Mouse (Mus musculus) MEL (cell line): Measurements from ENCODE around the gene Hmg20b. TPM values are rescaled to one million over a fixed set of nuclear protein-coding genes. Genes with fewer than 3 reads are reported as not detected.

Experiments
- DNase-seq: peaks from one replicate; pipeline ENCODE4 v3.0.0; 2011; ENCODE audit warnings: low read depth, low spot score
- H3K27ac ChIP-seq: 2 replicates; pipeline ENCODE4 v1.5.1; 2012; ENCODE audit warnings: low read depth, mild to moderate bottlenecking, control low read depth, low read length, moderate library complexity; ENCODE audit not compliant: control insufficient read depth
- H3K27me3 ChIP-seq, 2 experiments: fragments of 150-350 bp in 1 of 2; sonication (generic) in 1 of 2; 2 replicates each; pipeline ENCODE4 v1.6.1; 2012; ENCODE audit warnings: low read length in 2 of 2, mild to moderate bottlenecking in 2 of 2, improper control_type of control experiment in 1 of 2, moderate library complexity in 1 of 2; ENCODE audit not compliant: insufficient read depth in 2 of 2, control insufficient read depth in 1 of 2
- H3K36me3 ChIP-seq, 2 experiments: 2 replicates each; pipeline ENCODE4 v1.6.1; 2012 to 2014; ENCODE audit warnings: low read length in 2 of 2, improper control_type of control experiment in 1 of 2, inconsistent platforms in 1 of 2, mild to moderate bottlenecking in 1 of 2; ENCODE audit not compliant: insufficient read depth in 2 of 2, control insufficient read depth in 1 of 2
- H3K4me1 ChIP-seq, 2 experiments: fragments of 150-350 bp in 1 of 2; sonication (generic) in 1 of 2; 2 replicates each; pipeline ENCODE4 v1.6.1; 2012; ENCODE audit warnings: low read length in 2 of 2, improper control_type of control experiment in 1 of 2, mild to moderate bottlenecking in 1 of 2; ENCODE audit not compliant: insufficient read depth in 2 of 2, control insufficient read depth in 1 of 2
- H3K4me3 ChIP-seq, 2 experiments: fragments of 150-350 bp in 1 of 2; sonication (generic) in 1 of 2; 2 replicates each; pipeline ENCODE4 v1.5.1; 2012; ENCODE audit warnings: low read depth in 2 of 2, low read length in 2 of 2, mild to moderate bottlenecking in 2 of 2, moderate library complexity in 2 of 2, control low read depth in 1 of 2, improper control_type of control experiment in 1 of 2; ENCODE audit not compliant: control insufficient read depth in 1 of 2, insufficient read depth in 1 of 2
- H3K79me2 ChIP-seq: 2 replicates; pipeline ENCODE4 v1.6.1; 2012; ENCODE audit warnings: mild to moderate bottlenecking, low read length, moderate library complexity; ENCODE audit not compliant: control insufficient read depth, poor library complexity, insufficient read depth
- H3K9ac ChIP-seq: 2 replicates; pipeline ENCODE4 v1.6.1; 2012; ENCODE audit warnings: low read depth, mild to moderate bottlenecking, control low read depth, low read length, moderate library complexity; ENCODE audit not compliant: control insufficient read depth, poor library complexity, severe bottlenecking
- H3K9me3 ChIP-seq: fragments of 150-350 bp; sonication (generic); replicated peaks from 2 replicates; pipeline ENCODE4 v1.6.1; 2012; ENCODE audit warnings: mild to moderate bottlenecking, low read length, improper control_type of control experiment, moderate library complexity; ENCODE audit not compliant: insufficient read depth
- CHD2 ChIP-seq: IDR thresholded peaks from 2 replicates; pipeline ENCODE4 v1.6.1; 2011; ENCODE audit warnings: low read length, improper control_type of control experiment
- ELF1 ChIP-seq: IDR thresholded peaks from 2 replicates; pipeline ENCODE4 v1.6.1; 2014; ENCODE audit warnings: low read depth, mild to moderate bottlenecking, inconsistent platforms, low read length, improper control_type of control experiment, moderate library complexity
- ETS1 ChIP-seq: IDR thresholded peaks from 2 replicates; pipeline ENCODE4 v1.6.1; 2012; ENCODE audit warnings: low read depth, mild to moderate bottlenecking, inconsistent platforms, low read length, improper control_type of control experiment, moderate library complexity
- GABPA ChIP-seq: IDR thresholded peaks from 2 replicates; pipeline ENCODE4 v1.6.1; 2012; ENCODE audit warnings: low read depth, mild to moderate bottlenecking, inconsistent platforms, low read length, improper control_type of control experiment, moderate library complexity
- HCFC1 ChIP-seq: IDR thresholded peaks from 2 replicates; pipeline ENCODE4 v1.6.1; 2012; ENCODE audit warnings: low read depth, mild to moderate bottlenecking, inconsistent platforms, low read length, improper control_type of control experiment, moderate library complexity
- JUND ChIP-seq: IDR thresholded peaks from 2 replicates; pipeline ENCODE4 v1.6.1; 2011; ENCODE audit warnings: low read depth, mild to moderate bottlenecking, improper control_type of control experiment, low read length
- KAT2A ChIP-seq: conservative IDR thresholded peaks from 2 replicates; pipeline ENCODE4 v1.6.1; 2012; ENCODE audit warnings: low read depth, low read length, improper control_type of control experiment, inconsistent platforms
- MAFK ChIP-seq: IDR thresholded peaks from 2 replicates; pipeline ENCODE4 v1.6.1; 2011; ENCODE audit warnings: low read depth, mild to moderate bottlenecking, low read length, improper control_type of control experiment, borderline replicate concordance
- MAX ChIP-seq: IDR thresholded peaks from 2 replicates; pipeline ENCODE4 v1.6.1; 2011; ENCODE audit warnings: low read length, improper control_type of control experiment
- MEF2A ChIP-seq: IDR thresholded peaks from 2 replicates; pipeline ENCODE4 v1.6.1; 2014; ENCODE audit warnings: low read depth, mild to moderate bottlenecking, inconsistent platforms, low read length, improper control_type of control experiment; ENCODE audit not compliant: poor library complexity, insufficient replicate concordance, severe bottlenecking; ENCODE audit errors: extremely low read depth
- MXI1 ChIP-seq: IDR thresholded peaks from 2 replicates; pipeline ENCODE4 v1.6.1; 2011; ENCODE audit warnings: mild to moderate bottlenecking, low read depth, low read length, improper control_type of control experiment
- MYB ChIP-seq: IDR thresholded peaks from 2 replicates; pipeline ENCODE4 v1.6.1; 2011; ENCODE audit warnings: mild to moderate bottlenecking, low read depth, low read length, improper control_type of control experiment
- MYC ChIP-seq: IDR thresholded peaks from 2 replicates; pipeline ENCODE4 v1.6.1; 2011; ENCODE audit warnings: low read depth, mild to moderate bottlenecking, low read length, improper control_type of control experiment, moderate library complexity
- NELFE ChIP-seq: IDR thresholded peaks from 2 replicates; pipeline ENCODE4 v1.6.1; 2011; ENCODE audit warnings: low read depth, low read length, improper control_type of control experiment
- NRF1 ChIP-seq: IDR thresholded peaks from 2 replicates; pipeline ENCODE4 v1.6.1; 2014; ENCODE audit warnings: low read depth, mild to moderate bottlenecking, inconsistent platforms, low read length, improper control_type of control experiment, moderate library complexity; ENCODE audit not compliant: poor library complexity, insufficient read depth, severe bottlenecking
- POLR2AphosphoS2 ChIP-seq: IDR thresholded peaks from 2 replicates; pipeline ENCODE4 v1.6.1; 2011; ENCODE audit warnings: low read length, improper control_type of control experiment
- POLR2AphosphoS5 ChIP-seq: IDR thresholded peaks from 2 replicates; pipeline ENCODE4 v1.6.1; 2012; ENCODE audit warnings: low read depth, borderline replicate concordance, mild to moderate bottlenecking, inconsistent platforms, low read length, moderate library complexity, mixed read lengths
- RCOR1 ChIP-seq: IDR thresholded peaks from 2 replicates; pipeline ENCODE4 v1.6.1; 2012; ENCODE audit warnings: low read depth, mild to moderate bottlenecking, inconsistent platforms, low read length, improper control_type of control experiment
- SIN3A ChIP-seq: IDR thresholded peaks from 2 replicates; pipeline ENCODE4 v1.6.1; 2012; ENCODE audit warnings: low read length, improper control_type of control experiment, inconsistent platforms
- TAL1 ChIP-seq: IDR thresholded peaks from 2 replicates; pipeline ENCODE4 v1.6.1; 2012; ENCODE audit warnings: mild to moderate bottlenecking, inconsistent platforms, low read length, moderate library complexity, mixed read lengths
- TBP ChIP-seq: IDR thresholded peaks from 2 replicates; pipeline ENCODE4 v1.8.0; 2011; ENCODE audit warnings: low read depth, low read length, improper control_type of control experiment
- TCF12 ChIP-seq: IDR thresholded peaks from 2 replicates; pipeline ENCODE4 v1.6.1; 2014; ENCODE audit warnings: low read depth, mild to moderate bottlenecking, inconsistent platforms, low read length, improper control_type of control experiment, moderate library complexity
- USF1 ChIP-seq: IDR thresholded peaks from 2 replicates; pipeline ENCODE4 v1.6.1; 2014; ENCODE audit warnings: low read depth, mild to moderate bottlenecking, inconsistent platforms, low read length, improper control_type of control experiment, moderate library complexity
- USF2 ChIP-seq, 2 experiments: IDR thresholded peaks; 2 replicates each; pipeline ENCODE4 v1.6.1; 2011 to 2012; ENCODE audit warnings: improper control_type of control experiment in 2 of 2, low read length in 2 of 2, borderline replicate concordance in 1 of 2, inconsistent platforms in 1 of 2, low read depth in 1 of 2, mild to moderate bottlenecking in 1 of 2; ENCODE audit not compliant: insufficient read depth in 1 of 2
- ZC3H11A ChIP-seq: IDR thresholded peaks from 2 replicates; pipeline ENCODE4 v1.6.1; 2012; ENCODE audit warnings: low read depth, mild to moderate bottlenecking, inconsistent platforms, low read length, improper control_type of control experiment
- ZKSCAN1 ChIP-seq: IDR thresholded peaks from 2 replicates; pipeline ENCODE4 v1.6.1; 2012; ENCODE audit warnings: low read depth, mild to moderate bottlenecking, inconsistent platforms, low read length, improper control_type of control experiment, moderate library complexity
- polyA plus RNA-seq, 2 experiments: library from polyadenylated mRNA; stranded (reverse) in 1 of 2; unstranded in 1 of 2; fragments of >175 nt in 1 of 2; fragments of >200 nt in 1 of 2; gene quantifications; 2 replicates each; pipeline versions ENCODE4 v1.2.1 to v1.2.4; 2012; ENCODE audit warnings: low replicate concordance in 2 of 2, low read depth in 1 of 2; ENCODE audit not compliant: insufficient read length in 2 of 2, insufficient read depth in 1 of 2, missing spikeins in 1 of 2
- total RNA-seq: library from RNA; depleted of rRNA; stranded (reverse); fragments of 300-350 nt; gene quantifications from 2 replicates; pipeline ENCODE4 v1.2.3, GENCODE M21; 2012

The Hmg20b gene
- total and polyA plus RNA-seq, 3 experiments, result 27.0 to 92.7 TPM; not detected in 1

DNA sequence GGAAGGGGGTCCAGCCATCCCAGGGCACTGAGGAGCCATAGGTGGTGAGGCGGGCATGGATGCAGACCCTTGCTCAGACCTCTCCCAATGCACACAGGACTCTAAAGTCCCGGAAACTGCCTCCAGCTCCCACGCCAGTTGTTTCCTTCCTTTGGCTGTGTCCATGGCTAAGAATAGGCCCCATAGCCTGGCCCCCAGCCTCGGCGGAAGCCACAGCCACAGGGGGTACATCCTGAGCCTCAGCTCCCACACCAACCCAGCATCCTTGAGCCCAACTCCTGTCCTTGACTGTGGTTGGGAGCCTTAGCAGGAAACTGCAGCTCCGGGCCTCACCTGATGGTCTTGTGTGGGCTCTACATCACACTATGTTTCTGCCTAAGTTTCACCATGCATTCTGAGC lies 23.4 kb downstream of the Hmg20b start:
- Histone ChIP-seq H3K9me3 (no peaks in the 10 kb centered on the region), H3K27me3 (no peaks in the 10 kb centered on the region), H3K4me1 (peaks cover 0 to 1% of the 10 kb centered on the region in 2 experiments; a peak in 2 of 4 replicates), H3K27ac (no peak overlapping the region), H3K9ac (no peak overlapping the region), H3K79me2 (peaks cover 10% of the 10 kb centered on the region), H3K4me3 (no peak overlapping the region), H3K36me3 (peaks cover 2 to 3% of the 10 kb centered on the region in 2 experiments; a peak in 2 of 4 replicates)
- DNase-seq, result no peak
- TF ChIP-seq GABPA (no peak), ETS1 (no peak), JUND (no peak), ELF1 (no peak), NELFE (no peak), POLR2AphosphoS2 (no peak), USF2 (IDR thresholded peaks at IDR 0.05; ENCODE audit: borderline replicate concordance in 1 of 2, insufficient read depth in 1 of 2, low read depth in 1 of 2, low read length in 2 of 2) (no peak), KAT2A (no peak), MYC (no peak), POLR2AphosphoS5 (no peak), MXI1 (no peak), MYB (no peak)

DNA sequence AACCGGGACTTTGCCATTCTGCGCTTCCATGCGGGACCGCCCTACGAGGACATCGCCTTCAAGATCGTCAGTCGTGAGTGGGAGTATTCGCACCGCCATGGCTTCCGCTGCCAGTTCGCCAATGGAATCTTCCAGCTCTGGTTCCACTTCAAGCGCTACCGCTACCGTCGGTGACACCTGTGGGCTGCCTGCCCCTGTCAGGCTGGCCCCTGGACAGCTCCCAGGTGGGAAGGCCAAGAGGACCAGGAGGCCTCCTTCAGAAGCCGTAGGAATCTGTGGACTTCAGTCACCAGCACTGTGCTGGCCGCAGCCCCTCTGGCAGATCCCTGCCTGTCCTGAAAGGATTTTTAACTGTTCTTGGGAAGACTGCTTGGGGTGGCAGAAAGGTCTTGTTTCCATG lies 24.5 kb downstream of the Hmg20b start:
- TF ChIP-seq MAFK, result no peak
- Histone ChIP-seq H3K4me1 (peaks cover 0 to 4% of the 10 kb centered on the region in 2 experiments; a peak in 2 of 4 replicates), H3K36me3 (peaks cover 2 to 4% of the 10 kb centered on the region in 2 experiments; a peak in 2 of 4 replicates)

GRCm38 (mm10) chr10:81325176-81325575 lies 25.1 kb downstream of the Hmg20b start:
- Histone ChIP-seq H3K79me2 (peaks cover 20% of the 10 kb centered on the region), H3K4me1 (peaks cover 0 to 4% of the 10 kb centered on the region in 2 experiments; a peak in 2 of 4 replicates), H3K36me3 (peaks cover 2 to 4% of the 10 kb centered on the region in 2 experiments; a peak in 2 of 4 replicates), H3K9ac (no peak overlapping the region), H3K27ac (no peak overlapping the region), H3K4me3 (no peak overlapping the region), H3K9me3 (no peaks in the 10 kb centered on the region), H3K27me3 (no peaks in the 10 kb centered on the region)
- DNase-seq, result no peak
- no peak for TF ChIP-seq RCOR1
- no peak for TF ChIP-seq POLR2AphosphoS5
- TF ChIP-seq JUND, result no peak
- TF ChIP-seq SIN3A, result no peak
- no peak for TF ChIP-seq ZC3H11A
- TF ChIP-seq MXI1, result no peak
- no peak for TF ChIP-seq MEF2A
- TF ChIP-seq CHD2, result no peak
- TF ChIP-seq ZKSCAN1, result no peak
- no peak for TF ChIP-seq MAX
- TF ChIP-seq TCF12, result no peak
- TF ChIP-seq TAL1, result no peak
- no peak for TF ChIP-seq TBP
- no peak for TF ChIP-seq NRF1
- no peak for TF ChIP-seq MAFK
- TF ChIP-seq USF1, result no peak
- TF ChIP-seq ELF1, result no peak
- TF ChIP-seq HCFC1, result no peak

More for the DNA sequence above, 24.5 kb downstream of the Hmg20b start:
- Histone ChIP-seq H3K27me3 (no peaks in the 10 kb centered on the region), H3K27ac (no peak overlapping the region), H3K4me3 (no peak overlapping the region), H3K9me3 (no peaks in the 10 kb centered on the region), H3K9ac (no peak overlapping the region), H3K79me2 (peaks cover 20% of the 10 kb centered on the region)
- no peak for DNase-seq
